Mouse (Mus musculus) kidney, embryonic 14.5 days (tissue): ENCODE results near the gene Sulf2. TPM values are rescaled to one million over a fixed set of nuclear protein-coding genes. Genes with fewer than 3 reads are reported as not detected.

Experiments used
- ATAC-seq: fragments of 200-750 bp; cut with Nextera tagmentation; 2 replicates; pipeline ENCODE4 v1.8.0; 2017; ENCODE audit warnings: moderate number of reproducible peaks, mild to moderate bottlenecking, moderate TSS enrichment, moderate library complexity; ENCODE audit not compliant: low FRiP score, low TSS enrichment
- H3K27ac ChIP-seq: fragments of 300-500 bp; sonication (generic); 2 replicates; pipeline ENCODE4 v1.5.1; 2014; ENCODE audit warnings: low read depth, mild to moderate bottlenecking, low read length, moderate library complexity, mixed read lengths
- H3K27me3 ChIP-seq: fragments of 300-500 bp; sonication (generic); 2 replicates; pipeline ENCODE4 v1.6.1; 2014; ENCODE audit warnings: mild to moderate bottlenecking, low read length; ENCODE audit not compliant: control insufficient read depth, insufficient read depth
- H3K36me3 ChIP-seq: fragments of 300-500 bp; sonication (generic); 2 replicates; pipeline ENCODE4 v1.6.1; 2014; ENCODE audit warnings: low read length, mixed read lengths; ENCODE audit not compliant: control insufficient read depth, insufficient read depth
- H3K4me1 ChIP-seq: fragments of 300-500 bp; sonication (generic); 2 replicates; pipeline ENCODE4 v1.6.1; 2014; ENCODE audit warnings: low read length, mixed read lengths; ENCODE audit not compliant: control insufficient read depth, insufficient read depth
- H3K4me2 ChIP-seq: fragments of 300-500 bp; sonication (generic); replicated peaks from 2 replicates; pipeline ENCODE4 v1.6.1; 2014; ENCODE audit warnings: low read depth, mild to moderate bottlenecking, low read length
- H3K4me3 ChIP-seq: fragments of 300-500 bp; sonication (generic); 2 replicates; pipeline ENCODE4 v1.5.1; 2014; ENCODE audit warnings: mild to moderate bottlenecking, low read length
- H3K9ac ChIP-seq: fragments of 300-500 bp; sonication (generic); 2 replicates; pipeline ENCODE4 v1.6.1; 2014; ENCODE audit warnings: low read depth, mild to moderate bottlenecking, low read length, moderate library complexity
- H3K9me3 ChIP-seq: fragments of 300-500 bp; sonication (generic); 2 replicates; pipeline ENCODE4 v1.6.1; 2016; ENCODE audit warnings: low read length; ENCODE audit not compliant: control insufficient read depth
- WGBS: fragments of 180-500 bp; shearing (Covaris S2); extraction: QIAGEN DNeasy Blood & Tissue Kit; methylation state at CpG from one replicate; pipeline ENCODE4 v1.1.7; 2014; 5-methylcytosine and 5-hydroxymethylcytosine counted together
- polyA plus RNA-seq: library from polyadenylated mRNA; unstranded; fragments of >200 nt; fragmentation: Nextera tagmentation; extraction: Ambion mirVana; gene quantifications from 2 replicates; pipeline ENCODE4 v1.2.1, GENCODE M21; 2014

The Sulf2 gene
- polyA plus RNA-seq, 1 experiment from 2014 or later, result 80.4 TPM

DNA sequence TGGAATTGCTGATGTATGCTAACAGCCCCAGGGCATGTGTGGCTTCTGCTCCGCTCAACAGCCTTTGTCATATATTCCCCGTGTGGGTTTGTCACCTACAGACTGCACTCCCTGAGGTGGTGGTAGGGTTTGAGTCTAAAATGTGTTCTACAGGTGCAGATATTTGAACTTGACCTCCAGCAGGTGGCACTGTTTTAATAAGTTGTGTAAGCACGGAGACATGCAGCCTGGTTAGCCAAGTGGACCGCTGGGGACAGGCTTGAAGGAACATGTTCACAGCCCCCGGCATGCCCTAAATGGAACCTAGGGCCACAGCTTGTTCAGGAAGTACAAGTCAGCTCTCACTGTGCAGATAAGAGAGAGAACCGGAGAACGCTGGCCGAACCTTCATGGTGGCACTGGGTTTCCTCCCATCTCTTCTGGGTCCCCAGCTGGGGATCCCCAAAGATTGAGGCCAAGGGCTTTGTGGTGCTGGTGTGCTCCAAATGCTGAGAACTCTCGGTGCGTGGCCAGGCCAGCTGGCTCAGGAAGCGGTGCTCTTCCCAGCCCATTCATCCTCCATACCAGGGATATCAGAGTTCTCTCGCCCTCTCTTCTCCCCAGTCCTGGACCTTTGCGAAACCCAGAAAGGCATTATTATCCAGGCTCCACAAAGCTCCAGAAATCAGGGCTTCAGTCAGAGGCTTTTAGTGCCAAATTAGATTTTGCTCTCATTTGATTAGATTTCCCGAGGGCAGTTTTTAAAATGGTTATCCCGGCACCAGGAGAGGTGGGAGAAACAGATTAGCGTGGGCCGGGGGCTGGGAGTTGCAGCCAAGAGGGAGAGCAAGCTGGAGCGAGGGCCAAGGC, 57.8 kb downstream of the Sulf2 start:
- no peaks in the 10 kb centered on the region for H3K27me3 ChIP-seq
- 85% methylated on average over 18 of the region's 18 CpGs for WGBS
- H3K4me1 ChIP-seq, result no peaks in the 10 kb centered on the region
- no peak overlapping the region for H3K4me2 ChIP-seq
- no peak overlapping the region for H3K9ac ChIP-seq
- ATAC-seq, result peak; percentile 32; the same call in 1 of the 2 replicates
- no peak overlapping the region for H3K4me3 ChIP-seq
- no peaks in the 10 kb centered on the region for H3K9me3 ChIP-seq
- peak overlapping the region; percentile 6; the same call in 1 of the 2 replicates for H3K27ac ChIP-seq
- H3K36me3 ChIP-seq, result peaks cover 11% of the 10 kb centered on the region; the same call in 1 of the 2 replicates

DNA sequence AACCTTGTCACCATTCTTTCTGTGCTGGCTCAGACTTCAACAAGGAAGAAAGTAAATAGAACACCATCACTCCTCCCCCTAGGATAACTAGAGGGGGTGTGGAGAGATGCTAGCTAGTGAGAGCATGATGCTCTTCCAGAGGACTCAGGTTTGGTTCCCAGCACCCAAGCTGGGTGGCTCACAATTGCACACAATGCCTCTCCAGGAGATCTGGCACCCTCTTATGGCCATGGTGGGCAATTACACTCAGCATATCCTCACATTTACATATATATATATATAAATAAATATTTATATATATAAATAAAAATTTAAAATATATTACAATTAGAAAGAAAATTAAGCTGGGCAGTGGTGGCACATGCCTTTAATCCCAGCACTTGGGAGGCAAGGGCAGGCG, 58.6 kb downstream of the Sulf2 start:
- no peak overlapping the region for H3K4me3 ChIP-seq
- peaks cover 19% of the 10 kb centered on the region for H3K36me3 ChIP-seq
- no peak overlapping the region for H3K9ac ChIP-seq
- WGBS, result 100% methylated on average over 1 of the region's 1 CpGs
- no peak overlapping the region for H3K27ac ChIP-seq
- H3K4me2 ChIP-seq, result no peak overlapping the region
- no peaks in the 10 kb centered on the region for H3K9me3 ChIP-seq
- no peak for ATAC-seq
- no peaks in the 10 kb centered on the region for H3K27me3 ChIP-seq
- no peaks in the 10 kb centered on the region for H3K4me1 ChIP-seq

DNA sequence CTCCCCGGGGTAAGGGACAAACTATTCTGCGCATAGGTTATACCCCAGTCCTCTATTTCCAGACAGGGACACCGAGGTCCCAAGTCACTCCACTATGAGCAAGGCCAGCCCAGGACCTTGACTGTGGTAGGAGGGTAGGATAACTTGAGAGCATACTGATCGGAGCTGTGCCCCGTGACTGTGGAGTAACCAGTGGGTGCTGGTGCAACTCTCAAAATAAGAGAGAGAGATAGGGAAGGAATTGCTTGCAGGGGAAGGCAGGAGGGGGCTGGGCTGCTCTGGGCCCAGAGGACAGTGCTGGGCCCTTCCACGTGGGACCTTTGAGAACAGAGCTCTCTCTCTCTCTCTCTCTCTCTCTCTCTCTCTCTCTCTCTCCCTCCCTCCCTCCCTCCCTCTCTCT, 59.2 kb downstream of the Sulf2 start:
- Histone ChIP-seq H3K9ac (no peak overlapping the region), H3K4me1 (no peaks in the 10 kb centered on the region), H3K27me3 (no peaks in the 10 kb centered on the region), H3K27ac (no peak overlapping the region), H3K36me3 (peaks cover 23% of the 10 kb centered on the region), H3K9me3 (no peaks in the 10 kb centered on the region), H3K4me2 (no peak overlapping the region), H3K4me3 (no peak overlapping the region)
- WGBS, result 96% methylated on average over 6 of the region's 6 CpGs
- no peak for ATAC-seq

DNA sequence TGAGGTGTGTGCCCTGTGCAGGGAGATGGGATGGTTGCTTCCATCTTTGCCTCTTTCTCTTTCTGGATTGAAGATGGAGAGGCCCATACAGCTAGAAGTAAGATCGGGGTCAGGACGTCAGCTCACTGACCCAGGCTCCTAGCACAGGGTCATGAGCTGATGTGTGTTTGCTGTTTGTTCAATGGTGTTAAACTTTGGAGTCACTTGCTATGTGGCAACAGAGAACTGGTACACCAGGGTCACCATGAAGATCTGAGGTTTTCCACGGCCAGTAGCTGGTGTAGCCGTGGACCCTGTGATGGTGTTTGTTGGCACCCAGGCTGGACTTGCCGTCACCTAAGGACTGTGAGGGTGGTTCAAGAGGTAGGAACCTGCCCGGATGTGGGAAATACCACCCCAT, 63.1 kb downstream of the Sulf2 start:
- 87% methylated on average over 6 of the region's 6 CpGs for WGBS
- Histone ChIP-seq H3K9ac (no peak overlapping the region), H3K4me3 (no peak overlapping the region), H3K4me1 (peaks cover 3% of the 10 kb centered on the region; the same call in 1 of the 2 replicates), H3K27ac (no peak overlapping the region), H3K9me3 (no peaks in the 10 kb centered on the region), H3K4me2 (no peak overlapping the region), H3K27me3 (no peaks in the 10 kb centered on the region), H3K36me3 (peaks cover 31% of the 10 kb centered on the region)
- ATAC-seq, result no peak

DNA sequence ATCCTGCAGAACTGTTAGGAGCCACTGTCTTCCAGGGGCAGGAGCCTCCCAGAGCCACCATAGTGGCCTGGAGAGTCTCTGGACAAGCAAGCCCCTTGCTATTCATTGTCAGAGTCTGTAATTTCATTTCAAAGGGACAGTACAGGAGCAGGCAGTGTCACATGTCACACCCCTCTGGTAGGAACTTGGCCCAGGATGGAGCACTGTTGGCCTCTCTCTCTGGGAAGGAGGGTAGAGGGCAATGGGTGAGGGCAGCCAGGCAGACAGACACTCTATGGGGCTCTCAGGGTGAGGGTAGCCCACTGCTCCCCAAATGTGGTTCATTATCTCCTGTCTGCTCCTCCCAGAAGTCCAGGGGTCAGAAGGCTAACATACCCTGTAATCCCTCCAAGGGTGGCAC, 63.9 kb downstream of the Sulf2 start:
- ATAC-seq, result no peak
- no peak overlapping the region for H3K9ac ChIP-seq
- H3K9me3 ChIP-seq, result no peaks in the 10 kb centered on the region
- peaks cover 3% of the 10 kb centered on the region; the same call in 1 of the 2 replicates for H3K4me1 ChIP-seq
- H3K4me2 ChIP-seq, result no peak overlapping the region
- H3K36me3 ChIP-seq, result peaks cover 39% of the 10 kb centered on the region
- no peak overlapping the region for H3K27ac ChIP-seq
- H3K27me3 ChIP-seq, result no peaks in the 10 kb centered on the region
- no peak overlapping the region for H3K4me3 ChIP-seq

DNA sequence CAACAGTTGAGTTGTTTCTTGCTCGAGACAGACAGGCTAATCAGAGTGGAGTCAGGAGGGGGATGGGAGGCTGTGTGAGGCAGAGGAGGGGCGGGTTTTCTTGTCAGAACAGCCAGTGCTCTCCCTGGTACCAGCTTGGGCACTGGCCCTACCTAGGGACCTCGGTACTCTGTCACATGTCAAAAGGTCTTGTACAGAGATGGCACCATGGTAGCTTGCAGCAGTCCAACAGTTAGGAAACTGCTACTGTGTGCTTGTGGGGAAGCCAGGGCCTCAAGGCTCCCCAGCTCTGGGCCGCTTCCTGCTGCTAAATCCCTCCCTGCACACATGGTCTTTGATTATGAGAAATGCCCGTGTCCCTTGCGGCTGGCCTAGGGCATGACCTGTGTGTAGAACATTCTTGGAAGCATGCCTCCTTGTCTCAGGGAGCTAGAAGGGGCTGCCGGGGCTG, 65.3 kb downstream of the Sulf2 start:
- 49% methylated on average over 7 of the region's 7 CpGs for WGBS
- 0 out of 2 replicates have a peak overlapping the region, but pooled peaks have one; percentile 48 for H3K27ac ChIP-seq
- ATAC-seq, result no peak

DNA sequence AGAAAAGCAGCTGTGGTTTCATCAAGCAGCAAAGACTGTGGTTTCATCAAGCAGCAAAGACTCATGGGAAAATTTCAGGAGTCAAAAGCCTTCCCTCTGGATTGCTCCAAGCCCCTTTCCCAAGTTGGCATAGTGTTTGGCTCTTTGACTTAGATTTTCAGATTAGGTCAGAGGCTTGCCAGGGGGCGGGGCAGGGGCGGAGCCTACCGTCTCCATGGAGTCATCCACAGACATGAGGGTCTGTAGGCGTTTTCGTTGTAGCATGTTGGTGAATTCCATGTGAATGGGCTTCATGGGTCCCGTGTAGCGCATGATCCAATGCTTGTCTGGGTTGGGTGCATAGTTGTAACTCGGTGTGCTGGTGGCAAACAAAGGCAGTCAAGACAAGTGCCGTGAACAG, 66.5 kb downstream of the Sulf2 start:
- no peak overlapping the region for H3K4me2 ChIP-seq
- no peak overlapping the region for H3K4me3 ChIP-seq
- no peaks in the 10 kb centered on the region for H3K9me3 ChIP-seq
- 91% methylated on average over 9 of the region's 9 CpGs for WGBS
- H3K36me3 ChIP-seq, result peaks cover 42% of the 10 kb centered on the region
- no peaks in the 10 kb centered on the region for H3K27me3 ChIP-seq
- H3K4me1 ChIP-seq, result peaks cover 3% of the 10 kb centered on the region; the same call in 1 of the 2 replicates
- H3K9ac ChIP-seq, result no peak overlapping the region
- H3K27ac ChIP-seq, result no peak overlapping the region
- no peak for ATAC-seq

More for the DNA sequence above, 65.3 kb downstream of the Sulf2 start:
- no peaks in the 10 kb centered on the region for H3K9me3 ChIP-seq
- no peak overlapping the region for H3K9ac ChIP-seq
- H3K27me3 ChIP-seq, result no peaks in the 10 kb centered on the region
- H3K36me3 ChIP-seq, result peaks cover 41% of the 10 kb centered on the region
- peaks cover 3% of the 10 kb centered on the region; the same call in 1 of the 2 replicates for H3K4me1 ChIP-seq
- H3K4me3 ChIP-seq, result no peak overlapping the region
- no peak overlapping the region for H3K4me2 ChIP-seq

DNA sequence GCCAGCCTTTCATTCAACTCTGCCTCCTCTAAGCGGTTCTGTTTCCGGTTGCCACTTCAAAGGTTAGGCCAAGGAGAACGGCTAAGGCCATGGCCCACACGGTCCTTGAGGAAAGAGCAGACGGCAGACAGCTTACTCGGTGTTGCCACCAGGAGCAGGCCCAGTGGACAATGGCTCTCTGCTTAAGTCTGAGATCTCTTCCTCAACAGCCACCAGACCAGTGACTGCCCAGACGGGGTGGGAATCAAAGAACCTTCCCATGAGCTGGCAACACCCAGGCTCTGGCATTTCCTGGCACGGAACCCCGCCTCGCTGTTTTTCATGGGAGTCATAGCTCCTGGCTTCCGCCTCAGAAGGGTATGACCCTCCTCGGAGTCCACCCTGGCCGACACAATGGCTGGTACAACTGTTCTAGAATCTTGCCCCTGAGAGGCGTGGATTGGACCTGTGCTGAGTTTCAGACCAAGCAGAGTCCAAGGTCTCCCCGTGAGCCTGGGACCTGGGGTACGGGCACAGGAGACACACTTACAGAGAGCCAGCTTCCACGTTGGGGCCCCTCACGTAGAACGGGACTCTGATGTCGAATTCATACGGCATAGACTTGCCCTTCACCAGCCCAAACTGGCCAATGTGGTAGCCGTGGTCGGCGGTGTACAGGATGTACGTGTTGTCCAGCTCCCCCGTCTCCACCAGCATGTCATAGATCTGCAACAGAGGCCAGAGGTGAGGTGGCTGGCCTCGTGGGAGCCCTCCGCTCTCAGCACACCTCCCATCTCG, 68.8 kb downstream of the Sulf2 start:
- H3K9me3 ChIP-seq, result no peaks in the 10 kb centered on the region
- peaks cover 3% of the 10 kb centered on the region; the same call in 1 of the 2 replicates for H3K4me1 ChIP-seq
- 82% methylated on average over 29 of the region's 29 CpGs for WGBS
- no peak overlapping the region for H3K4me2 ChIP-seq
- no peak overlapping the region for H3K27ac ChIP-seq
- H3K9ac ChIP-seq, result no peak overlapping the region
- no peaks in the 10 kb centered on the region for H3K27me3 ChIP-seq
- no peak overlapping the region for H3K4me3 ChIP-seq
- peaks cover 29% of the 10 kb centered on the region; the same call in 1 of the 2 replicates for H3K36me3 ChIP-seq
- no peak for ATAC-seq
